Mouse (Mus musculus) heart, postnatal 14 days (tissue): ENCODE results near the gene Nmnat3. TPM values are rescaled to one million over a fixed set of nuclear protein-coding genes. Genes with fewer than 3 reads are reported as not detected.

Source experiments
- DNase-seq, 2 experiments: peaks; one replicate each; pipeline ENCODE4 v3.0.0; 2021 to 2022
- intact Hi-C: fragments of 180-260 bp; cut with DNase I; formaldehyde crosslinking; loops from one replicate; pipeline ENCODE4 v1.15.1; 2025
- total RNA-seq, 2 experiments: library from RNA; stranded (reverse); gene quantifications; 2 replicates each; pipeline ENCODE4 v1.2.3; 2021

Nmnat3 gene
- total RNA-seq, 2 experiments from 2014 or later: 9.2 to 11.2 TPM

- peak; percentile 65 to 80 for DNase-seq
- intact Hi-C loops: loop anchor here (2.0 kb wide), 1 partner anchor 130 kb away; no protein-coding TSS in a partner anchor
Observed at GRCm38 (mm10) chr9:98409137-98409536, 121.9 kb downstream of the Nmnat3 start.

GRCm38 (mm10) chr9:98415427-98415826 lies 128.2 kb downstream of the Nmnat3 start:
- intact Hi-C loops: no loop called here
- DNase-seq: no peak

- DNase-seq: peak; percentile 25 to 48
- intact Hi-C loops: loop anchor here (2.0 kb wide), 1 partner anchor 121 kb away; no protein-coding TSS in a partner anchor
Observed at GRCm38 (mm10) chr9:98417919-98418318, 130.7 kb downstream of the Nmnat3 start.

GRCm38 (mm10) chr9:98418346-98418745 lies 131.1 kb downstream of the Nmnat3 start:
- intact Hi-C loops: loop anchor here (2.0 kb wide), 1 partner anchor 120 kb away; no protein-coding TSS in a partner anchor
- no peak for DNase-seq

GRCm38 (mm10) chr9:98420666-98421065 lies 133.4 kb downstream of the Nmnat3 start:
- intact Hi-C loops: no loop called here

GRCm38 (mm10) chr9:98421903-98422302 lies 134.7 kb downstream of the Nmnat3 start:
- intact Hi-C loops: no loop called here
- DNase-seq: no peak

More at GRCm38 (mm10) chr9:98420666-98421065, 133.4 kb downstream of the Nmnat3 start:
- DNase-seq: no peak

- intact Hi-C loops: no loop called here
- no peak for DNase-seq
Observed at GRCm38 (mm10) chr9:98422656-98423055, 135.4 kb downstream of the Nmnat3 start, which contains the start of gene Rbp1. Gene Rbp1, plus strand, starts transcription at chr9:98422961.

GRCm38 (mm10) chr9:98423691-98424090 lies 136.5 kb downstream of the Nmnat3 start:
- DNase-seq: no peak
- intact Hi-C loops: no loop called here

- no peak for DNase-seq
- intact Hi-C loops: no loop called here
Observed at GRCm38 (mm10) chr9:98424291-98424690, 137.1 kb downstream of the Nmnat3 start.

- peak; percentile 54 to 66 for DNase-seq
- intact Hi-C loops: no loop called here
Observed at GRCm38 (mm10) chr9:98424725-98425210, 137.5 kb downstream of the Nmnat3 start.

- DNase-seq: no peak
- intact Hi-C loops: no loop called here
Observed at GRCm38 (mm10) chr9:98425351-98425880, 138.2 kb downstream of the Nmnat3 start.

- peak in 1 of 2 experiments; percentile 20 for DNase-seq
- intact Hi-C loops: no loop called here
Observed at GRCm38 (mm10) chr9:98427906-98428517, 140.8 kb downstream of the Nmnat3 start.

- intact Hi-C loops: no loop called here
- peak; percentile 59 to 70 for DNase-seq
Observed at GRCm38 (mm10) chr9:98428783-98429182, 141.5 kb downstream of the Nmnat3 start.

- DNase-seq: peak; percentile 33 to 53
Observed at GRCm38 (mm10) chr9:98429806-98430205, 142.6 kb downstream of the Nmnat3 start.

GRCm38 (mm10) chr9:98430528-98430927 lies 143.3 kb downstream of the Nmnat3 start:
- intact Hi-C loops: no loop called here
- DNase-seq: no peak

More at GRCm38 (mm10) chr9:98429806-98430205, 142.6 kb downstream of the Nmnat3 start:
- intact Hi-C loops: no loop called here

- intact Hi-C loops: no loop called here
- no peak for DNase-seq
Observed at GRCm38 (mm10) chr9:98433021-98433420, 145.8 kb downstream of the Nmnat3 start.

- intact Hi-C loops: no loop called here
- DNase-seq: no peak
Observed at GRCm38 (mm10) chr9:98433956-98434588, 146.8 kb downstream of the Nmnat3 start.

GRCm38 (mm10) chr9:98437819-98438218 lies 150.6 kb downstream of the Nmnat3 start:
- no peak for DNase-seq
- intact Hi-C loops: no loop called here

- DNase-seq: no peak
- intact Hi-C loops: no loop called here
Observed at GRCm38 (mm10) chr9:98439091-98439490, 151.9 kb downstream of the Nmnat3 start.

GRCm38 (mm10) chr9:98442638-98443037 lies 155.4 kb downstream of the Nmnat3 start:
- peak; percentile 48 to 64 for DNase-seq
- intact Hi-C loops: loop anchor here (1.0 to 5.0 kb wide), 2 partner anchors 55 to 96 kb away; no protein-coding TSS in a partner anchor
